Mouse (Mus musculus): Measurements from ENCODE around the gene Akap8. TPM values are rescaled to one million over a fixed set of nuclear protein-coding genes. Genes with fewer than 3 reads are reported as not detected.

The Akap8 gene
- polyA plus RNA-seq (2012; rRNA removed) = 19.0 and 21.5 TPM in 2 replicates

DNA sequence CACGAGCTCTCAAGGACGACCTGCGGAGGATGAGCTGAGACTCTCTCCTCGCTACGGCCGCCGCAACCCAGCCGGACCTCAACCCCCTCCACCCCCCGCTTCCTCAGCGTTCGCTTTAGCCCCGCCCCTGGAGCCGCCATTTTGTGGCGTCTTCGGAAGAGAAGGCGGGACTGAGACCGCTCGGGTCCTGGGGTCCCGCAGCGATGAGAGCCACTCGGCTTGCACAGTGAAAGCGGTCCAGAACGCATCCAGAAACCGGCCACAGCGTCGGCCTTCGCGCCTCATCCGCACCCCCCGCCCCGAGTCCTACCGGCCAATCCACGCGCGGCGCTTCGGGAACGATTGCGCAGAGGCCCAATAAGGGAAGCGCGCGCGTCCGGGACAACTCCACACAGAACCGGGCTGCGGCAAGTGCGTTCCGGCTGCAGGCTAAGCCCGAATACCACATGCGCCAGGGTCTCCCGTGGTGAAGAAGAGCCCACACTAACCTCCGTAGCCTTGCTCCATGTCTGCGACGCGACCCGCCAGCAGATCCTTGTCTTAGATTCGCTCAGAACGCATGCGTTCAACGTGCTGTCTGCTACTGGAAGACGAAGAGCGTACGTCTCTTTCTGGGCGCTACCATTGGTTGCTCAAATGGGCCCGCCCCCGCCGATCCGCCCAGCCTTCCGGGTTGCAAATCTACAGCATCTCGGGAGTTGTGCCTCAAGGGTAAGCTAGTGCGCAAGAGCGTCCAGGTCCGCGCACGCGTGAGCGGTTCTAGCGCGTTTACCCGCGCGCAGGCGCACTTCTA is at the start of gene Akap8:
Gene Akap8 (minus strand): TSS at position 642 of the 793 bp plus-strand sequence.

DNA sequence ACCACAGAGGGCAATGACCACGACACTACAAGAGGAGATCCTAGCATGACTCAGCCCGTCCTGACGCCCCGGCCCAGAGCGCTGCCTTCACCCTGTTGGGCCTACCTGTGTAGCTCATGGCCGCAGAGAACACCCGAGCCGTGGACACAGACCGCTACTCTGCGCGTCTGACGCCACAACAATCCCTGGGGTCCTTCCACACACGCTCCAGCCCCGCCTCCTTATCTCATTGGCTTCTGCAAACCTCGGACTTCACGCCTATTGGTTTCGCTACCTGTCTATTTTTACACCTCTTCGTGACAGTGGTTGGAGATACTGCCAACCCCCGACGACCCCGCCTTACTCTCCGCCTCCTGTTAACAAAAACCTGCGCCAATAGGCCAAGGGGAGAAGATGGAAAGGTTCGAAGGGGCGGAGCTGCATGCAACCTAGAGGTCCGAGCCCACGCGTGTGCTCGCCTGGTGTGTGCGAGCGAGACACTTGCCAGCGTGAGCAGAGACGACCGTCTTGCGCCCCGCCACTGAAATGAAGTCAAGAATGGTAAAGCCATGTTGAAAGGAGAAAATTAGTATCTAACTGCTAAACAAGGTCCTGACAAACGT is 29.4 kb upstream of the Akap8 start, which contains the start of gene Akap8l:
Gene Akap8l (minus strand): TSS at position 226 of the 602 bp plus-strand sequence.

DNA sequence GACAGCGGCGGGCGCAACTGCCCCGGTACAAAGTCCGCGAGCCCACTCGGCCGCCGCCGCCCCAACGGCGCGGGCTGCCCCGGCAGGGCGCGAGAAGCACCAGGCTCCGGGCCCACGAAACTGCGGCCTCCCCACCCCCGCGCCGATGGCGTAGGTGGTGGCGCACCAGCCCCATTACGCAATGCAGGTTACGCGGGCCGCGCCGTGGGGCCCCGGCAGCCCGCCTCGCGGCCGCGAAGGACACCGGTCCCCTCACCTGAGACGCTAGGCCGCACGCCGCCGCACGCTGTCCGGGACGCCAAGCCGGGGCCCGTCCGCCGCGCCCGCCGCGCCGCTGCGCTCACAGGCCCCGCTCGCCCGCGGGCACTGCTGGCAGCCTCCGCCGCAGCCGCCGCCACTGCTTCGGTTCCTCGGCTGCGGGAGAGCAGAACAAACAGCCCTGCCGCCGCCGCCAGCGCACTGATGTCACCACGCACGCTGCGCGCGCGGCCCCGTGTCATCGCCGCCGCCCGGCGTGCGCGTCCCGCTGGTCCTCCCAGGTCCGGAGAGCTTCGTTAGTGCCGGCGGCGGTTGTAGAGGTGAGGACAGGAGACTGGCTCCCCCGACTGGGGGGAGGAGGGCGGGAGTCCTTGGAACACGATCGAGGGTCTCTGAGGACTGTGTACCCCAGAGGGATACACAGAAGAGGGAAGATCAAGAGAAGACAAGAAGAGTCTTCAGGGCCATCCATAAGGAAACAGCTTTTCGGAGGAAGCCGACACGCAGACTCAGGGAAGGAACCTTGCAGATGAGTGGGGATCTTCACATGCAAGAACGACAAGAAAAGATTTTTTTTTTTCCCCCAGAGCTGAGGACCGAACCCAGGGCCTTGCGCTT is 36.5 kb downstream of the Akap8 start, which contains the start of gene Brd4:
Gene Brd4 (minus strand): TSS at position 461 of the 876 bp plus-strand sequence.

Other genes with a start within 250 kb of the Akap8 start
- gene Notch3, start 154.4 kb downstream of the Akap8 start, polyA plus RNA-seq (2012; rRNA removed) = 0.92 and 1.1 TPM in 2 replicates
- gene Ephx3, start 131.7 kb downstream of the Akap8 start, polyA plus RNA-seq (2012; rRNA removed) = 0.06 and 0.08 TPM in 2 replicates
- gene Brd4, start 36.5 kb downstream of the Akap8 start, polyA plus RNA-seq (2012; rRNA removed) = 7.7 and 11.8 TPM in 2 replicates
- gene Akap8l, start 29.4 kb upstream of the Akap8 start, polyA plus RNA-seq (2012; rRNA removed) = 38.5 and 47.9 TPM in 2 replicates
- 5.8 and 7.8 TPM in 2 replicates for gene Wiz, start 68.2 kb upstream of the Akap8 start, polyA plus RNA-seq (2012; rRNA removed)
- gene Rasal3, start 82.3 kb upstream of the Akap8 start, polyA plus RNA-seq (2012; rRNA removed) = 3.6 and 4.2 TPM in 2 replicates
- gene Pglyrp2, start 102.9 kb upstream of the Akap8 start, polyA plus RNA-seq (2012; rRNA removed) = 22.9 and 24.4 TPM in 2 replicates
- 0.06 and 0.08 TPM in 2 replicates for gene Cyp4f39, start 131.5 kb upstream of the Akap8 start, polyA plus RNA-seq (2012; rRNA removed)
- 3.5 and 4.0 TPM in 2 replicates for gene Cyp4f17, start 184.8 kb upstream of the Akap8 start, polyA plus RNA-seq (2012; rRNA removed)
- 5.0 and 5.4 TPM in 2 replicates for gene Cyp4f16, start 215.3 kb upstream of the Akap8 start, polyA plus RNA-seq (2012; rRNA removed)

Data from liver, embryonic 18 days (tissue).